Mouse (Mus musculus): ENCODE measurements around the gene Smim24. TPM values are rescaled to one million over a fixed set of nuclear protein-coding genes. Genes with fewer than 3 reads are reported as not detected.
A peak's percentile ranks its signal among the peaks of the same experiment; 100 is the strongest.

Smim24 gene
- polyA plus RNA-seq (2021; fragmentation: Nextera tagmentation) = 2.8 and 3.4 TPM in 2 replicates
- long read RNA-seq, experiment 1, partial matches to known transcripts = 0 of 3 reads
- long read RNA-seq, experiment 1, other reads (novel, unspliced or antisense) = 0 of 3 reads
- long read RNA-seq, experiment 2, partial matches to known transcripts = 0 of 3 reads
- long read RNA-seq, experiment 2, other reads (novel, unspliced or antisense) = 0 of 3 reads

DNA sequence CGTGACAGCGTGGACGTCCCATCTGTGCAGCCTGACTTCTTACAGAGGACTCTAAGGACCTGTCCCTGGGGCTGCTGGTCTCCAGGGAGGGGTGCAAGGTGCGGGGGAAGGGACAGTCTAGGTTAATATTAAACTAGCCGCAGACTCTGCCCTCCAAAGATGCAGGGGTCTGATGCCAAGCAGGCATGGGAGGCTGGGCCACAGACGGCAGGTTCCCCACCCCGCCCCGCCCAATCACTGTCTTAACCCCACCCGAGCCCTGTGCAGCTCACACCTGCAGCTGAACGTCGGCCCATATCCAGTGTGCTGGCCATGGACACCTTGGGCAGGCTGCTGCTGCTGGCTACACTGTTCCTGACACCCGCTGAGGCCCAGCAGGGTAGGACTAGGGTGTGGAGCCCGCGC, at the start of gene Smim24:
TSS of gene Smim24 (plus strand) at position 271 of the 405 bp plus-strand sequence.

GRCm38 (mm10) chr10:81350351-81351063, 42.3 kb upstream of the Smim24 start, which contains the start of gene Hmg20b:
Gene Hmg20b, minus strand, starts transcription at chr10:81350480.

DNA sequence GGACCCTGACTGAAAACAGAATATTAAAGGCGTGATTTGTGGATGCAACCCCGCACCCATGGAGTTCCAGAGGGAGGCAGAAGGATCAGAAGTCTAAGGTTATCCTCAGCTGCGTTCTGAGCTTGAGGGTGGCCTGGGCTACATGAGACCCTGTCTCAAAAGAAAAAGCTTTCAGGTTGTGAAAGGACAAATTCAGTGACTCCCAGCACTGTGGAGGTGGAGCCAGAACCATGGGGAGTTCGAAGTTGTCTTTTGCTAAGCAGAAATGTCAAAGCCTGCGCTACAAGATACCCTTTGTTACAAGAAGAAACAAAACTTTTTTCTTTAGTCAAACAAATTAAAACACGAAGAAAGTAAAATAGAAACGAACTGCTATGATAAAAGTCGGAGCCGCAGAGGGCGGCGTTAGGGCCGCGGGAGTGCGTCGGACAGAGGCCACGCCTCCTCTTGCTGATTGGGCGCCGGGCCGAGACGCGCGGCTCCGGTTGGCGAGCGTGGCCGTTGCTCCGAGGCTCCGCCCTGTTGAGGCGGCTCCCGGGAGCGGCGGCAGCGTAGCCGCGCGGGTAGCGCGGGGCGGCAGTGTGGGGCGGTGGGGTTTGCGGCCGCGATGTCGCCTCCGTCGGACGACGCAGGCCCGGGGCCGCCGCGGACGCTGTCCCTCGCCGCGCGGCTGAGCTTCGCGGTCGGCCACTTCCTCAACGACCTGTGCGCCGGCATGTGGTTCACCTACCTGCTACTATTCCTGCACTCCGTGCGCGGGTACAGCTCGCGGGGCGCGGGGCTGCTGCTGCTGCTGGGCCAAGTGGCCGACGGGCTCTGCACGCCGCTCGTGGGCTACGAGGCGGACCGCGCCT, 35.6 kb upstream of the Smim24 start, which contains the start of gene Mfsd12:
TSS of gene Mfsd12 (plus strand) at position 501 of the 854 bp plus-strand sequence.

GRCm38 (mm10) chr10:81365672-81366476, 27.0 kb upstream of the Smim24 start, which contains the start of gene 4930404N11Rik:
Gene 4930404N11Rik, minus strand, starts transcription at chr10:81365816.

GRCm38 (mm10) chr10:81377793-81378552, 14.9 kb upstream of the Smim24 start, which contains the start of gene Fzr1:
Gene Fzr1, minus strand, starts transcription at chr10:81378516.

GRCm38 (mm10) chr10:81383802-81384604, 8.8 kb upstream of the Smim24 start, which contains the start of the genes Dohh and Gm48551:
Gene Dohh, plus strand, starts transcription at chr10:81384428.
Gene Gm48551, plus strand, starts transcription at chr10:81384466.

DNA sequence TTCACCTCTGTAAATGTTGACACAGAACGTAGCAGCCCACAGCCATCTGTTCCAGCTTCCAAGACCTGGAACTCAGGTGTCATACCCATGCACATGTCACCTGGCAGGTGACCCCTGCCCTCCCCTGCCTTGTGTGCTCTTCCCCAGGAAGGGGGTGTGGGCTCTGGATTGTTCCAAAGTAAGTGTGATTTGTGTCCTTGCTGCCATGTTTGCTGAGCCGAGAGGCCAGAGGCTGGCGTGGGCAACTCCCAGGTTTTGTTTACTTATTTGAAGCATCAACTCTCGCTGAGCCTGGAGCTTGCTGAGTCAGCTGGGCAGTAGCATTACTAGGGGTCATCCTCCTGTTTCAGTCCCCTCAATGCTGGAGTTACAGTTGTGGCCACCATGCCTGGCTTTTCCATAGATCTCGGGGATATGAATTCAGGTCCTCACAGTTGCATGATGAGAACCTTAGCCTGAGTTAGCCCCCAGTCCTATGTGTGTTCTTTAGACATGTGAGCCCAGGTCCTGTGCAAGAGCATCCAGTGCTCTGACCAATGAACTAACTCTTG, 4.3 kb upstream of the Smim24 start, which contains the start of gene Gm48552:
TSS of gene Gm48552 (plus strand) at position 501 of the 551 bp plus-strand sequence.

Small RNAs within 50 kb of the gene (microRNA-seq; reads per million reads assigned to microRNA genes)
- gene Mir1191b (not detected), gene Mir6913 (2.8 reads per million, percentile 7 among the genes with 10 or more reads in this experiment)

Other genes with a start within 250 kb of the Smim24 start
- gene Pias4, start 225.1 kb upstream of the Smim24 start, polyA plus RNA-seq (2021; fragmentation: Nextera tagmentation) = 15.8 and 17.3 TPM in 2 replicates
- gene Eef2, start 216.4 kb upstream of the Smim24 start, polyA plus RNA-seq (2021; fragmentation: Nextera tagmentation) = 609 and 694 TPM in 2 replicates
- gene Dapk3, start 210.0 kb upstream of the Smim24 start, polyA plus RNA-seq (2021; fragmentation: Nextera tagmentation) = 3.5 and 5.3 TPM in 2 replicates
- not detected in 2 replicates for gene 4930442H23Rik, start 209.2 kb upstream of the Smim24 start, polyA plus RNA-seq (2021; fragmentation: Nextera tagmentation)
- gene Nmrk2, start 191.0 kb upstream of the Smim24 start, polyA plus RNA-seq (2021; fragmentation: Nextera tagmentation) = not detected in 2 replicates
- gene Atcay, start 162.2 kb upstream of the Smim24 start, polyA plus RNA-seq (2021; fragmentation: Nextera tagmentation) = 47.2 and 52.7 TPM in 2 replicates
- gene Zfr2, start 159.9 kb upstream of the Smim24 start, polyA plus RNA-seq (2021; fragmentation: Nextera tagmentation) = 33.7 and 36.7 TPM in 2 replicates
- gene Matk, start 140.1 kb upstream of the Smim24 start, polyA plus RNA-seq (2021; fragmentation: Nextera tagmentation) = 145 and 170 TPM in 2 replicates
- 119 and 122 TPM in 2 replicates for gene Mrpl54, start 126.1 kb upstream of the Smim24 start, polyA plus RNA-seq (2021; fragmentation: Nextera tagmentation)
- 20.9 and 24.9 TPM in 2 replicates for gene Apba3, start 126.1 kb upstream of the Smim24 start, polyA plus RNA-seq (2021; fragmentation: Nextera tagmentation)
- gene Tjp3, start 101.5 kb upstream of the Smim24 start, polyA plus RNA-seq (2021; fragmentation: Nextera tagmentation) = 1.1 and 4.3 TPM in 2 replicates
- gene Pip5k1c, start 100.1 kb upstream of the Smim24 start, polyA plus RNA-seq (2021; fragmentation: Nextera tagmentation) = 48.2 and 55.7 TPM in 2 replicates
- 13.5 and 13.9 TPM in 2 replicates for gene Cactin, start 71.9 kb upstream of the Smim24 start, polyA plus RNA-seq (2021; fragmentation: Nextera tagmentation)
- 1.4 and 1.7 TPM in 2 replicates for gene Tbxa2r, start 64.3 kb upstream of the Smim24 start, polyA plus RNA-seq (2021; fragmentation: Nextera tagmentation)
- 0.60 and 0.80 TPM in 2 replicates for gene Gipc3, start 49.8 kb upstream of the Smim24 start, polyA plus RNA-seq (2021; fragmentation: Nextera tagmentation)
- 28.5 TPM in 2 replicates for gene Hmg20b, start 42.6 kb upstream of the Smim24 start, polyA plus RNA-seq (2021; fragmentation: Nextera tagmentation)
- 9.2 and 10.7 TPM in 2 replicates for gene Mfsd12, start 35.6 kb upstream of the Smim24 start, polyA plus RNA-seq (2021; fragmentation: Nextera tagmentation)
- not detected in 2 replicates for gene 4930404N11Rik, start 27.2 kb upstream of the Smim24 start, polyA plus RNA-seq (2021; fragmentation: Nextera tagmentation)
- 62.7 and 65.6 TPM in 2 replicates for gene Fzr1, start 14.5 kb upstream of the Smim24 start, polyA plus RNA-seq (2021; fragmentation: Nextera tagmentation)
- gene Dohh, start 8.6 kb upstream of the Smim24 start, polyA plus RNA-seq (2021; fragmentation: Nextera tagmentation) = 178 and 192 TPM in 2 replicates
- gene Gm48551, start 8.6 kb upstream of the Smim24 start, polyA plus RNA-seq (2021; fragmentation: Nextera tagmentation) = 4.3 and 4.7 TPM in 2 replicates
- gene Gm48552, start 4.0 kb upstream of the Smim24 start, polyA plus RNA-seq (2021; fragmentation: Nextera tagmentation) = 1.3 TPM in 1 of 2 replicates, not detected in the other
- 22.5 and 25.0 TPM in 2 replicates for gene Nfic, start 62.6 kb downstream of the Smim24 start, polyA plus RNA-seq (2021; fragmentation: Nextera tagmentation)
- gene Celf5, start 89.7 kb downstream of the Smim24 start, polyA plus RNA-seq (2021; fragmentation: Nextera tagmentation) = 60.5 and 83.1 TPM in 2 replicates
- gene Ncln, start 103.3 kb downstream of the Smim24 start, polyA plus RNA-seq (2021; fragmentation: Nextera tagmentation) = 45.3 and 46.2 TPM in 2 replicates
- 0.43 and 0.55 TPM in 2 replicates for gene S1pr4, start 107.1 kb downstream of the Smim24 start, polyA plus RNA-seq (2021; fragmentation: Nextera tagmentation)
- 2.6 and 3.5 TPM in 2 replicates for gene Gna15, start 131.2 kb downstream of the Smim24 start, polyA plus RNA-seq (2021; fragmentation: Nextera tagmentation)
- gene Gna11, start 152.1 kb downstream of the Smim24 start, polyA plus RNA-seq (2021; fragmentation: Nextera tagmentation) = 42.2 and 61.8 TPM in 2 replicates
- gene Aes, start 166.4 kb downstream of the Smim24 start, polyA plus RNA-seq (2021; fragmentation: Nextera tagmentation) = 230 and 286 TPM in 2 replicates
- gene Tle2, start 181.5 kb downstream of the Smim24 start, polyA plus RNA-seq (2021; fragmentation: Nextera tagmentation) = 3.0 and 3.9 TPM in 2 replicates
- gene Tle6, start 208.0 kb downstream of the Smim24 start, polyA plus RNA-seq (2021; fragmentation: Nextera tagmentation) = 2.5 and 3.7 TPM in 2 replicates
- gene BC025920, start 213.2 kb downstream of the Smim24 start, polyA plus RNA-seq (2021; fragmentation: Nextera tagmentation) = 0.24 and 0.54 TPM in 2 replicates
- 24.3 and 28.2 TPM in 2 replicates for gene Sirt6, start 234.7 kb downstream of the Smim24 start, polyA plus RNA-seq (2021; fragmentation: Nextera tagmentation)
- 22.5 and 26.2 TPM in 2 replicates for gene Ankrd24, start 235.5 kb downstream of the Smim24 start, polyA plus RNA-seq (2021; fragmentation: Nextera tagmentation)

Measured in layer of hippocampus, adult 6 months (tissue).